Mouse (Mus musculus) adrenal gland (tissue): ENCODE results near the gene Neurog1.

Experiments
- intact Hi-C: fragments of 180-260 bp; cut with DNase I; formaldehyde crosslinking; loops from one replicate; pipeline ENCODE4 v1.15.1; 2025

Neurog1 gene

GRCm38 (mm10) chr13:56221129-56221910 is 30.6 kb downstream of the Neurog1 start:
- intact Hi-C loops: no loop called here

DNA sequence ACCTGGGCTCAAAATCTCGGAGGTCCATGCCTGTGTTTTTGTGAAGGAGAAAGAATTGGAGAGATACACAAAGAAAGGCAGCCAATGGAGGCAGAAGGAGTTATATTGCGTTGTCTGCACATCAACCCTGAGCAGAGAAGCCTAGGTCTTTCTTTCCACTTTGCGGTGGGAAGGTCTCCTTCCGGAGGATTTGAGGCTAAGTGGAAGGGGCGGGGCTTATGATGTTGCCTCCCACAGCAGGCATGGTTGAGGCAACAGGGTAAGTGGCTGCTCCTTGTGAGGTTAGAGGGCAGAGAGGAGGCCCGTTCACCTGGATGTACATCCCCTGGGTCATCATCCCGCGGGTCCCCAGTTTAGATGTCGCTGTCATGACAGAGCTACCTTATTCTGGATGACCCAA is 32.7 kb downstream of the Neurog1 start:
- intact Hi-C loops: no loop called here

- intact Hi-C loops: no loop called here
These were observed 35.9 kb downstream of the Neurog1 start for GRCm38 (mm10) chr13:56216090-56216489.

GRCm38 (mm10) chr13:56214633-56215032 is 37.3 kb downstream of the Neurog1 start:
- intact Hi-C loops: no loop called here

DNA sequence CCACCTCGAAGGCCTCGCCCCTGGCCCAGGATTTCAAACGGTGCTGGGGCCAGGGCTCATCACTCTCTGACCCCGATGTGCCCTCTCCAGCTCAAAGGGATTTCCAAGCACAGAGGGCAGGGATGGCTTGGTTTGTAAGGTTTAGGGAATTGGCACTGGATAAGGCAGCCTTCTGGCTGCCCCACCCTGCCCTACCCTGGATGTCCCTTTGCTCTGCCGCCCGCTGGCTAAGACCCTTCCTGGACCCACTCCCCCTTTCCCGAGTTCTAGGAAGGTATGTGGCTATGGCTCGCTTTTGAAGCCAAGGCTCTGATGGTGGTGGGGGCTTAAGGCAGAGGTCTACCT is 42.9 kb downstream of the Neurog1 start:
- intact Hi-C loops: no loop called here

DNA sequence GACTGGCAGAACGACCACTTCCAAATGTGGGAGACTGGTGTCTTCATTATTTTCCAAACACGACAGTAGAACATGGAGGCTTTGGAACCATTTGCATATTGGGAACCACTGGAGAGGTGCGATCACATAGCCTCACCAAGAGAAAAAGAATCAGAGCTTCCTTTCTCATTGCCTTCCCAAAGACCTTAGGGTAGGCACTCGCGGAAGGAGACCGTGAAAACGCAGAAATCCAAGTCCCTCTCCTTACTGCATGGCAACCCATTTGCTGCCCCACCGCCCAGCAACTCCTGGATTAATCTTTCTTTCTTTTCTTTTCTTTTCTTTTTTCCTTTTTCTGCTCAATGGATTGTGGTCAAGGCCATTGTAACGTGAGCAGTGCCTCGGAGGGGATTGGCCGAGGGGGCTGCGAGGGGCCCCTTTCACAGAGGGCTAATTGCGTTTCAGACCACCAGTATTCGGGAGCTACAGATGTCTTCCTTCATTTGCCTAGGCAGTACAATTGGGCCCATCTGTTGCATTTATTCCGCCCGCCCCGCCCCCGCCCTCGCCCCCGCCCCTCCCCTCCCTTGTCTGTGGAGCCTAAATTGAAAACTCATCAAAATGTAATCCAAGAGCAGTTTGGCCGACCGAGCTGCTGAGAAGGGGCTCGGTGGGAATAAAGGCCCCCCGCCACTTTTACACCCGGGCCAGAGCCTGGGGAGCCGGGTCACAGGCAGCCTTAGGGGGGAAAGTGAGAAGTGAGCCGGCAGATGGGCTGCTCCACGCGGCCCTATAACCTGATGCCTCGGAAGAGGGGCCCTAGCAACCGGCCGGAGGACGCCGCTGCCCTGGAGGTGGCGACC is 43.5 kb downstream of the Neurog1 start:
- intact Hi-C loops: no loop called here
